Mouse (Mus musculus) G1E-ER4 (cell line): ENCODE results near the gene Lrrc15. TPM values are rescaled to one million over a fixed set of nuclear protein-coding genes. Genes with fewer than 3 reads are reported as not detected.

Source experiments
- GATA1 ChIP-seq: IDR thresholded peaks from one replicate; pipeline ENCODE4 v1.8.0; 2012; ENCODE audit warnings: low read length, inconsistent platforms
- polyA plus RNA-seq: library from polyadenylated mRNA; stranded (reverse); fragments of >175 nt; gene quantifications from 2 replicates; pipeline ENCODE4 v1.2.3, GENCODE M21; 2012

Gene Lrrc15
- polyA plus RNA-seq, 1 experiment: not detected

DNA sequence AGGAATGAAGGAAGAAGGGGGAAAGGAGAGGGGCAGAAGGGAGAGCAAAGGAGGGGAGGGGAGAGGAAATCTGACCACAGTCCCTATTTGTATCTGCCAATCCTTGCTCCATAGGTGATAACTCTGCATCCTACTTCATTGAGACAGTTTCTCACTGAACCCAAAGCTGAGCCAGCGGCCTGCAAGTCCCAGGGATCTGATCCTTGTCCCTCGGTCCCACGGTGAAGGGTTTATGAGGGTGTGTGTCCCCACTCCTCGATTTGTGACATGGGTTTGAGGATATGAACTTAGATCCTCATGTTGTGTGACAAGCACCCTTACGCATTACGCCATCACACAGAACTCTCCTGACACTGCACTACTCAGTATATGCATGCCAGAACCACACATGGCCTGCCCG is 12.1 kb upstream of the Lrrc15 start:
- TF ChIP-seq GATA1: no peak

DNA sequence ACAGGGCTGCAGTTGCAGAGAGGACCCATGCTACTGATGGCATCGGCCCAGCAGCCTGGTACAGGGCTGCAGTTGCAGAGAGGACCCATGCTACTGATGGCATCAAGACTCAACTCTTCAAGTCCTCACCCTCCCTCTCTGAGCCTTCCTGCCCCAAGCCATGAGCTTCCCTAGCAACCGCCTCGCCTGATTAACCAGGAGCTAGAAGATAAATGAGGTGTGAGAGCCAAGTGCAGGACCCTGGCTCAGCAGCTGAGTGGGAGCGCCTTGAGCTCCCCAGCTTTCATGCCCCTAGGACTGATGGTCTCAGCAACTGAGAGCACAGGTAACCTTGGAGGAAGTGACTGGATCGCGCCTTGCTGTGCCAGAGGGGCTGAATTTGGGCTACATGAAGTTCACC is 7.4 kb upstream of the Lrrc15 start:
- TF ChIP-seq GATA1: no peak

- TF ChIP-seq GATA1: no peak
Measured at GRCm38 (mm10) chr16:30285701-30286100, 2.6 kb upstream of the Lrrc15 start.

- no peak for TF ChIP-seq GATA1
Measured at GRCm38 (mm10) chr16:30283743-30284337, 784 bp upstream of the Lrrc15 start.

- no peak for TF ChIP-seq GATA1
Measured at GRCm38 (mm10) chr16:30280676-30281297, 2.3 kb downstream of the Lrrc15 start.

DNA sequence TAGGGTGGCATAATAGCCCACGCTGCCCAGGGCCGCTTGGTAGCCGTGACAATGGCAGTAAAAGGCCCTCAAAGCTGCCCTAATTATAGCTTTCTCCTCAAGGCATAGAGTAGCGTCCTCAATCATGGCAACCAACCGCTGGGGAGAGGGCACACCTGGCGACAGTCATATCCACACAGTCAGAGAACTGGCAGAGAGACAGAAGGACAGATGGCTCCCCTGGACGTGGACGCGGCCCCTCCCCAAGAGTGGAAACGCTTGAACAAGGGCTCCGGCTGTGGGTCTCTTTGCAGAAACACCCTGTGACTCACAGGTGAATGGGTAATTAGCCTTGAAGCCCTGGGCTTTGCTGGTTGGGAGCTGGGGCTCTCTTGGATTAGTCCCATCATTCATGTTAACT is 4.7 kb downstream of the Lrrc15 start:
- no peak for TF ChIP-seq GATA1

DNA sequence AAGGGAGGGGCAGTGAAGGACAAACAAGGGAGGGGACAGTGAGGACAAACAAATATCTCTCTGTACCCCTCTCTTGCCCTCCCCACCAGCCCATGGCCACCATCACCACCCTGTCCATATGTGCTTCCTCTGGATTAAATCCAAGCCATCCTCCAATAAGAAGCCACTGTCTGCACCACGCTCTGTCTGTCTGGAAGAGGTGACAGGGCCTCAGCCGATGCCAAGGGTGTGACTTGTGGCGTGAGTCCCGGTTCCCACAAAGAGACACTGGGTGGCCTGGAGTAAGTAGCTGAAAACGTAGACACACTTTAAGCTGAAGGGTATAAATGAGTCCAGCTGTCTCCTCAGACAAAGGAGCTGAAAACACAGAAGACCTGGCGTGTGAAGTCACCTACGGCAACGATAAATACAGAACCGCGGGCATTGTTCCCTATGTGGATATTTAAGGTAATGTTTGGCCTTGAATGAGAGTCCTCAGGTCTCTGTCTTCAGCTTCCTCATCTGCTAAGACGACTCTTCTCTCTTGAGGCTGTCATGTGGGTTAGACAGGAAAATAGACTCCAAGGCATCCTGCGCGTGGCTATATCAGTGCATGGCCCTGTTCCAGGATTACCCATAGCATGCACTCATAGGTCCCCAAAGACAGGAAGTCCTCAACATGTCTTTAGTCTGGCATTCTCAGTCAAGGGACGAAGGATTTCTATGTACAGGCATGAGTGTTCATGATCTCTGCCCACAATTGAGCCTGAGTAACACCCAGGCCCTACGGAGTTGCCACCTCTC is 7.3 kb downstream of the Lrrc15 start:
- TF ChIP-seq GATA1: no peak

GRCm38 (mm10) chr16:30273065-30273464 is 10.0 kb downstream of the Lrrc15 start:
- no peak for TF ChIP-seq GATA1

GRCm38 (mm10) chr16:30271941-30272595 is 11.0 kb downstream of the Lrrc15 start:
- no peak for TF ChIP-seq GATA1

DNA sequence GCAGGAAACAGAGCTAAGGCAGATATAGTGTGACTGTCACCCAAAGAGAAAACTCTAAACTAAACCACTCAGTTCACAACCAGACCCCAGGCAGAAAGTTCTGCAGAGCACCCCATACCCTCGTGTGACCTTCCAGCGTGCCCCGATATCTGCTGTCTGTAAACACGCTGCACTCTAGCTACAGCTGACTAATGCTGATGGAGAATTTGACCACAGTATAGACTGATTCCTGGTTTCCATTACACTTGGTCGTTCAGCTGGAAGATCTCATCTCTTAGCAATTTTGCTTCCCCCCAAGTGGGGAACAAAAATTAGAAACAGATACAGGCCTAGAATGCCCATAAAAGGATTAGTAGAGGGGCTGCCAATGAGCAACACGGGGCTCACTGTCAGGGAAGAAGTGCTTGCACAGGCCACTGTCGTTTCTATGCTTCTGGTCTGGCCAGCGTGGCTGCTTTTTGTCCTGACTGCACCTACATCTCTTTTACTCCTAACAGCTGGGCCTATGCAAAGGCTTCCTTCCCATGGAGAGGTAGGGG is 11.8 kb downstream of the Lrrc15 start:
- no peak for TF ChIP-seq GATA1

- TF ChIP-seq GATA1: no peak
Measured at GRCm38 (mm10) chr16:30267359-30267758, 15.7 kb downstream of the Lrrc15 start, which contains the start of gene Cpn2. Gene Cpn2 (minus strand): TSS chr16:30267499.

- TF ChIP-seq GATA1: no peak
Measured at GRCm38 (mm10) chr16:30266561-30266960, 16.5 kb downstream of the Lrrc15 start.

GRCm38 (mm10) chr16:30265611-30266010 is 17.4 kb downstream of the Lrrc15 start:
- TF ChIP-seq GATA1: no peak

GRCm38 (mm10) chr16:30263156-30263555 is 19.9 kb downstream of the Lrrc15 start:
- TF ChIP-seq GATA1: no peak

GRCm38 (mm10) chr16:30262664-30263063 is 20.4 kb downstream of the Lrrc15 start:
- TF ChIP-seq GATA1: no peak

- no peak for TF ChIP-seq GATA1
Measured at GRCm38 (mm10) chr16:30262157-30262556, 20.9 kb downstream of the Lrrc15 start.
